Comparison of ENCODE assay signal across 20 mouse cellular contexts in the genomic region with DNA sequence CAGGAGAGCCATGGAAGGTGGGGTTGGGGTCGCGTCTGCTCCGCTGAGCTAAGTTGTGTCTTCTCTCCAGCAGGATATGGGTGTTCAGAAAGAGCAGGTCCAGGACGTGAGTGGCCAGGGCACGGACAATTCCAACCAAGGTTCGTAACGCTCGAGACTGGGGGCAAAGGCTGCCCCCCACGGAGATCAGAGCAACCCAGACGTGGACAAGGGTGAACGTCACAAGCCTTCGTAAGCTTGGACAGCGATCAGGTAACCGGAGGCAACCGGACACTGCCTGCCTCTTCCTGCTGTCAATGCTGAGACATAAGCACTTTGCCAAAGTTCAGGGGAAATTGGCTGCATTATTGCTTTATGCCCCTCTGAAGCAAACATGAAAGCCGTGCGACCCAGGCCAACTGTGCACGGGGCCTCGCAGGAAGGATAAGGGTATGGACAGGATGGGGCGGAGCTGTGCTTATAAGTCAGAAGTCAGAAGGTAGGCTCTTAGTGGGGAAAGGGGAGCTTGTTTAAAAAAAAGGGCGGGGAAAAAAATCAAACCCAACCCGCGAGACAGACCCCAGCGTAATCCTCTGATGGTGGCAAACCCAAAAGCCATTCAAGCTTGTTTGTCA. TPM values are rescaled to one million over a fixed set of nuclear protein-coding genes. Genes with fewer than 3 reads are reported as not detected.
"Had no signal": no experiment of that assay in that cellular context is flagged by ENCODE, and none has a peak within 500 bp of the region (broad histone marks: within the 10 kb centered on the region; RNA-seq: fewer than 3 reads in every experiment).

No protein-coding gene starts in this region.

- H3K36me3 ChIP-seq: neural tube, embryonic 12.5 days had no signal

- H3K4me3 ChIP-seq: left cerebral cortex, adult 2 months; limb, embryonic 15.5 days; liver, embryonic 12.5 days; midbrain, embryonic 10.5 days; myocyte; neural tube, embryonic 12.5 days had no signal

- DNase-seq: lung, embryonic 14.5 days; lung, postnatal 10 days; midbrain, embryonic 14.5 days; retina, postnatal 1 day; right cerebral cortex, postnatal 4 days; spleen, adult 18-20 months; thymus, adult 18-20 months; thymus, postnatal 14 days had no signal

- H3K4me1 ChIP-seq: liver, embryonic 12.5 days; neural tube, embryonic 12.5 days had no signal

- H3K27ac ChIP-seq: left cerebral cortex, adult 2 months; limb, embryonic 15.5 days; liver, embryonic 12.5 days; midbrain, embryonic 10.5 days; neural tube, embryonic 12.5 days had no signal

- H3K9ac ChIP-seq: limb, embryonic 15.5 days; liver, embryonic 12.5 days; lung, embryonic 14.5 days; neural tube, embryonic 12.5 days had no signal

- H3K9me3 ChIP-seq: limb, embryonic 15.5 days; liver, embryonic 12.5 days; midbrain, embryonic 10.5 days; neural tube, embryonic 12.5 days had no signal

- ATAC-seq: liver, embryonic 12.5 days had no signal

- H3K27me3 ChIP-seq: limb, embryonic 15.5 days; liver, embryonic 12.5 days; neural tube, embryonic 12.5 days had no signal

- H3K4me2 ChIP-seq: limb, embryonic 15.5 days; liver, embryonic 12.5 days; lung, embryonic 14.5 days; neural tube, embryonic 12.5 days had no signal

RNA-seq across cellular contexts. Expression of a gene that starts 8.8 kb away (rescaled TPM):
- total RNA-seq: megakaryocyte, adult 5-6 weeks had no signal
- polyA plus RNA-seq: liver, embryonic 12.5 days; liver, embryonic 16.5 days had no signal

RNA-seq across cellular contexts. Expression of a gene that starts 20.3 kb away (rescaled TPM):
- total RNA-seq: layer of hippocampus, postnatal 25 days; left cerebral cortex, adult 2 months; left cerebral cortex, postnatal 14 days; megakaryocyte, adult 5-6 weeks had no signal
- polyA plus RNA-seq: limb, embryonic 11.5 days; limb, embryonic 15.5 days; liver, embryonic 12.5 days; liver, embryonic 16.5 days; lung, embryonic 14.5 days; midbrain, embryonic 10.5 days; midbrain, embryonic 14.5 days; myocyte; neural tube, embryonic 12.5 days; stomach, embryonic 14.5 days had no signal
